Mouse (Mus musculus): ENCODE measurements at regions not wholly inside any gene's neighbourhood (a gene's known extent, or its start where the extent isn't known, plus 50 kb on each side); places are given as distances from the start of the nearest gene placed in this dataset.

DNA sequence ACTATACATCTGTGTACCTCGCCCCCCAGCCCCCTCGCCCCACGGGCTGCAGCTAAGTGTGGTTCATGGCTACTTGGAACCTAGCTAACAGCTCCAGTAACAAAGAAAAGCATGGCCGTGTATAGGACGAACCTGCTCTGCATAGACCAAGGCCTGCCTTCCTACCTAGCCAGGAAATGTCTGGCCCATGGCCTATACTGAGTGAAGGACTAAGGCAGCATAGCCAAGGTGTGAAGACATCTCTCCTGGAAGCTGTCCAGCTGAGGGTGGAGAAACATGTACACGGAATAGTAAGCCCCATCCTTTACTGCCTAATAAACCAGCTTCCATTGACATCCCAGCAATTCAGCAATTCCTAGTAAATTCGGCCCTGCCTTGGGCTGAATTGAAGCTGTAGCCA is 183.6 kb upstream of the Tbc1d5 start:
- Histone ChIP-seq H3K27me3 (ENCODE audit: insufficient read depth, low read length) (no peaks in the 10 kb centered on the region), H3K4me3 (ENCODE audit: low read depth, low read length) (no peak overlapping the region), H3K9me3 (replicated peaks) (peaks cover 18% of the 10 kb centered on the region), H3K4me1 (ENCODE audit: insufficient read depth, low read depth, low read length) (no peaks in the 10 kb centered on the region), H3K36me3 (replicated peaks) (no peaks in the 10 kb centered on the region)
- ATAC-seq (ENCODE audit: extremely low read depth, insufficient number of reproducible peaks, low FRiP score, poor library complexity, severe bottlenecking), result no peak
- no peak for DNase-seq (ENCODE audit: low spot score)
- no peak for TF ChIP-seq GATA1 (IDR thresholded peaks at IDR 0.05; ENCODE audit: borderline replicate concordance, low read length)
- no peak for TF ChIP-seq CTCF (IDR thresholded peaks at IDR 0.05; ENCODE audit: low read depth, low read length)
- TF ChIP-seq GATA2 (IDR thresholded peaks at IDR 0.05; ENCODE audit: borderline replicate concordance, low read depth, low read length), result no peak
- no peak for TF ChIP-seq POLR2AphosphoS5 (IDR thresholded peaks at IDR 0.05; ENCODE audit: insufficient replicate concordance, low read depth, low read length)
- no peak for TF ChIP-seq TAL1 (conservative IDR thresholded peaks at IDR 0.05; ENCODE audit: low read depth, low read length)

GRCm38 (mm10) chr17:51362271-51362670 is 183.1 kb upstream of the Tbc1d5 start:
- Histone ChIP-seq H3K27me3 (ENCODE audit: insufficient read depth, low read length) (no peaks in the 10 kb centered on the region), H3K36me3 (replicated peaks) (no peaks in the 10 kb centered on the region), H3K4me3 (ENCODE audit: low read depth, low read length) (no peak overlapping the region), H3K4me1 (ENCODE audit: insufficient read depth, low read depth, low read length) (no peaks in the 10 kb centered on the region), H3K9me3 (replicated peaks) (peaks cover 18% of the 10 kb centered on the region)
- no peak for ATAC-seq (ENCODE audit: extremely low read depth, insufficient number of reproducible peaks, low FRiP score, poor library complexity, severe bottlenecking)
- TF ChIP-seq CTCF (IDR thresholded peaks at IDR 0.05; ENCODE audit: low read depth, low read length) (no peak), TAL1 (conservative IDR thresholded peaks at IDR 0.05; ENCODE audit: low read depth, low read length) (no peak), GATA1 (IDR thresholded peaks at IDR 0.05; ENCODE audit: borderline replicate concordance, low read length) (no peak), POLR2AphosphoS5 (IDR thresholded peaks at IDR 0.05; ENCODE audit: insufficient replicate concordance, low read depth, low read length) (no peak), GATA2 (IDR thresholded peaks at IDR 0.05; ENCODE audit: borderline replicate concordance, low read depth, low read length) (no peak)
- DNase-seq (ENCODE audit: low spot score), result no peak

DNA sequence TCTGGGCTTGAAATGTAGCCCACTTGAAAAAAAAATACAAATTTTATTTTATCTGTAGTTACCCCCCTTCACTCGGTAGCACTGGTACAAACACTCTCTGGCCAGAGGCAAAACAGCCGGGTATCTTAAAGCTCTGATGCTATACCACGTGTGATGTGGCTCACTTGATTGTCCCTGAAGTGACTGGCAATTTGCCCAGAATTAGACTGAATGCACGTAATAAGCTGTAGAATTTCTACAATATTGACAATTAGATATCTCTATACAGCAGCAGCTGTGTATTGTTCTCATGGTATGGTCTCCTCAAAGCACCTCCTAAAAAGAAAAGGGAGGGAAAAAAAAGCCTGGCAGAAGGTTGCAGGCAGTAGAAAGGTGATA is 179.2 kb upstream of the Tbc1d5 start:
- peaks cover 26% of the 10 kb centered on the region for H3K9me3 ChIP-seq (replicated peaks)
- TF ChIP-seq POLR2AphosphoS5 (IDR thresholded peaks at IDR 0.05; ENCODE audit: insufficient replicate concordance, low read depth, low read length) (no peak), CTCF (IDR thresholded peaks at IDR 0.05; ENCODE audit: low read depth, low read length) (no peak), GATA2 (IDR thresholded peaks at IDR 0.05; ENCODE audit: borderline replicate concordance, low read depth, low read length) (no peak), GATA1 (IDR thresholded peaks at IDR 0.05; ENCODE audit: borderline replicate concordance, low read length) (no peak), TAL1 (conservative IDR thresholded peaks at IDR 0.05; ENCODE audit: low read depth, low read length) (no peak)
- no peaks in the 10 kb centered on the region for H3K36me3 ChIP-seq (replicated peaks)
- H3K4me1 ChIP-seq (ENCODE audit: insufficient read depth, low read depth, low read length), result no peaks in the 10 kb centered on the region
- no peaks in the 10 kb centered on the region for H3K27me3 ChIP-seq (ENCODE audit: insufficient read depth, low read length)
- no peak for ATAC-seq (ENCODE audit: extremely low read depth, insufficient number of reproducible peaks, low FRiP score, poor library complexity, severe bottlenecking)
- no peak for DNase-seq (ENCODE audit: low spot score)
- no peak overlapping the region for H3K4me3 ChIP-seq (ENCODE audit: low read depth, low read length)

GRCm38 (mm10) chr17:51357690-51358361 is 178.7 kb upstream of the Tbc1d5 start:
- Histone ChIP-seq H3K4me1 (ENCODE audit: insufficient read depth, low read depth, low read length) (no peaks in the 10 kb centered on the region), H3K4me3 (ENCODE audit: low read depth, low read length) (no peak overlapping the region), H3K36me3 (replicated peaks) (no peaks in the 10 kb centered on the region), H3K27me3 (ENCODE audit: insufficient read depth, low read length) (no peaks in the 10 kb centered on the region), H3K9me3 (replicated peaks) (peaks cover 22% of the 10 kb centered on the region)
- ATAC-seq (ENCODE audit: extremely low read depth, insufficient number of reproducible peaks, low FRiP score, poor library complexity, severe bottlenecking) (no peak), DNase-seq (ENCODE audit: low spot score) (no peak)
- TF ChIP-seq GATA2 (IDR thresholded peaks at IDR 0.05; ENCODE audit: borderline replicate concordance, low read depth, low read length) (no peak), CTCF (IDR thresholded peaks at IDR 0.05; ENCODE audit: low read depth, low read length) (no peak), GATA1 (IDR thresholded peaks at IDR 0.05; ENCODE audit: borderline replicate concordance, low read length) (no peak), POLR2AphosphoS5 (IDR thresholded peaks at IDR 0.05; ENCODE audit: insufficient replicate concordance, low read depth, low read length) (no peak), TAL1 (conservative IDR thresholded peaks at IDR 0.05; ENCODE audit: low read depth, low read length) (no peak)

DNA sequence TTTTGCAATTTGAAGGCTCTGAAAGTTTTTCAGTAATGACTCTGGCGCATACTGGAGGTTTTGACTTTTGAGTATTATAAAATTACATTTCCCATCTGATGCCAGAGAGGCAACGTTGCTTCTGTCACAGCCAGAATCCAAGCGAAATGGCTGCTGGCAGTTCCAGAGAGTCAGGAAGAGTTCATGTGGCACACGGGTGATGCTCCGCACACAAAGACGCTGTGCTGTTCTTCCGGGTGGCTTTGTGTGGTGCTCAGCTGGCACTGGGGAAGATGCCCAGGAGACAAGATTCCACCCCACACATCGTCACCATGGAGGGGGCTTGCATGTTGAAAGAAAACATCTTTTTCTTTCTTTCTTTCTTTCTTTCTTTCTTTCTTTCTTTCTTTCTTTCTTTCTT is 177.3 kb upstream of the Tbc1d5 start:
- no peak for TF ChIP-seq CTCF (IDR thresholded peaks at IDR 0.05; ENCODE audit: low read depth, low read length)
- TF ChIP-seq POLR2AphosphoS5 (IDR thresholded peaks at IDR 0.05; ENCODE audit: insufficient replicate concordance, low read depth, low read length), result no peak
- TF ChIP-seq GATA1 (IDR thresholded peaks at IDR 0.05; ENCODE audit: borderline replicate concordance, low read length), result no peak
- TF ChIP-seq GATA2 (IDR thresholded peaks at IDR 0.05; ENCODE audit: borderline replicate concordance, low read depth, low read length), result no peak
- no peak for TF ChIP-seq TAL1 (conservative IDR thresholded peaks at IDR 0.05; ENCODE audit: low read depth, low read length)
- Histone ChIP-seq H3K9me3 (replicated peaks) (peaks cover 12% of the 10 kb centered on the region), H3K36me3 (replicated peaks) (no peaks in the 10 kb centered on the region), H3K4me1 (ENCODE audit: insufficient read depth, low read depth, low read length) (no peaks in the 10 kb centered on the region), H3K4me3 (ENCODE audit: low read depth, low read length) (no peak overlapping the region), H3K27me3 (ENCODE audit: insufficient read depth, low read length) (no peaks in the 10 kb centered on the region)
- ATAC-seq (ENCODE audit: extremely low read depth, insufficient number of reproducible peaks, low FRiP score, poor library complexity, severe bottlenecking) (no peak), DNase-seq (ENCODE audit: low spot score) (no peak)

DNA sequence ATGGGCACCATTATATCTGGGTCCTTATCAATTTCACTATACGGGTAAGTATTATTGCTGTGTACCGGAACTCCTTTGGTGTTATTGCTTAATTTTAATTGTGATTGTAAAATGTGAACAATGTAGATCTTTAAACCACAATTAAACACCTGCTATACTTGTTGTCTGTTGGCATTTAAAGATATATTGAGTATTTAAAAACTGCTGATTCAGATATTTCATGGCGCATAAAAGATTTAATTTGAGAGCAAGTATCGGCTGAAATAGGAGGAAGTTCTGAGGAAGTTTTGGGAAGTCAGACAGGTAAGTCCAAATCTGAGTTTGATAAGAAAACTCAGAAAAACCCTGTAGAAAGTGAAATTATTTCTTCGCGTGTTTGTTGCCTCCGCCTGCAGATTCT is 142.7 kb upstream of the Tbc1d5 start:
- no peak for ATAC-seq (ENCODE audit: extremely low read depth, insufficient number of reproducible peaks, low FRiP score, poor library complexity, severe bottlenecking)
- TF ChIP-seq GATA2 (IDR thresholded peaks at IDR 0.05; ENCODE audit: borderline replicate concordance, low read depth, low read length) (no peak), TAL1 (conservative IDR thresholded peaks at IDR 0.05; ENCODE audit: low read depth, low read length) (no peak), GATA1 (IDR thresholded peaks at IDR 0.05; ENCODE audit: borderline replicate concordance, low read length) (no peak), POLR2AphosphoS5 (IDR thresholded peaks at IDR 0.05; ENCODE audit: insufficient replicate concordance, low read depth, low read length) (no peak), CTCF (IDR thresholded peaks at IDR 0.05; ENCODE audit: low read depth, low read length) (no peak)
- H3K36me3 ChIP-seq (replicated peaks), result no peaks in the 10 kb centered on the region
- peaks cover 19% of the 10 kb centered on the region for H3K9me3 ChIP-seq (replicated peaks)
- no peaks in the 10 kb centered on the region for H3K27me3 ChIP-seq (ENCODE audit: insufficient read depth, low read length)
- no peaks in the 10 kb centered on the region for H3K4me1 ChIP-seq (ENCODE audit: insufficient read depth, low read depth, low read length)
- no peak for DNase-seq (ENCODE audit: low spot score)
- no peak overlapping the region for H3K4me3 ChIP-seq (ENCODE audit: low read depth, low read length)
